Mouse (Mus musculus): ENCODE data around the gene Mrps18b.
"Not testable (repeated sequence)": the region's sequence is repeated elsewhere in the genome, so short reads cannot be mapped to it uniquely, and the experiment has no call there.

Mrps18b gene

DNA sequence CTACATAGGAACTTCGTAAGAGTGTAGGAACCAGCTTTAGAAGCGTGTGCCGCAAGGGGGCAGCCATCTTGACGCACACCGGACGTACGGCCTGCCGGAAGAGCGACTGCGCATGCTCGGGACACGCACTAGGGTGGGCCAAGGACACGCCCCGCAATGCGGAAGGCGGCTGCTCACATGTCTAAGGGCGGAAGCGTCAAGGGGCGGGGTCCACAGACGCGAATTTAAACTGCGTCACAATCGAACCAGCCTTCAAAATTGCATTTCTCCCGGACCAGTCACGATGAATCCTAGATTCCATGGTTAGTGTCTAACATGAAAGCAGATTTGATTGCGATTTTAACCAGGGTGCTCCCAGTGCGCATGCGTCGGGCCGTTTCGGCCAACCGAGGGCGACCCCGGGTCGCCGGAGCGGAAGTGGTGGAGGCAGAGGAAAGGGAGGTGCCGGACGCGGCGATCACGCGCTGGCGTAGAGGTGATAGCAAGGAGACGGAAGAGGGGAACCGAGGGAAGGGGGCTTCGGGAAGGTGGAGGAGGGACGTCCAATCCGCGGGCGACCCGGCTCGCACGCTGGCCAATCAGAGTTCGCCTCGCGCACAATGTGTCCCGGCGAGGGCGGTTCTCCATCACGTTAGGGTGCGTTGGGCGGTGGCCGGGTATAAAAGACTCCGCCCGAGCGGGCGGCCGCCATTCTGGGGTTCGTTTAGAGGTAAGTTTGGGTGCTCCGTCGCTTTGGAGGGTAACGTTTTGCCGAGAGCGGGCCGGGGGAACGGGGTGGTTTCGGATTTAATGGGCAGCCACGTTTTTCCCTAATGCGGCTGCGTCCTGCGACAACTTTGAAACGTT, at the start of gene Mrps18b, which contains the start of gene Ppp1r10:
Gene Mrps18b, minus strand, starts transcription at position 93 of the 846 bp plus-strand sequence.
Gene Ppp1r10, plus strand, starts transcription at position 138 of the 846 bp plus-strand sequence.
- peak; percentile 99 for DNase-seq (ENCODE audit: low read depth, low spot score)

DNA sequence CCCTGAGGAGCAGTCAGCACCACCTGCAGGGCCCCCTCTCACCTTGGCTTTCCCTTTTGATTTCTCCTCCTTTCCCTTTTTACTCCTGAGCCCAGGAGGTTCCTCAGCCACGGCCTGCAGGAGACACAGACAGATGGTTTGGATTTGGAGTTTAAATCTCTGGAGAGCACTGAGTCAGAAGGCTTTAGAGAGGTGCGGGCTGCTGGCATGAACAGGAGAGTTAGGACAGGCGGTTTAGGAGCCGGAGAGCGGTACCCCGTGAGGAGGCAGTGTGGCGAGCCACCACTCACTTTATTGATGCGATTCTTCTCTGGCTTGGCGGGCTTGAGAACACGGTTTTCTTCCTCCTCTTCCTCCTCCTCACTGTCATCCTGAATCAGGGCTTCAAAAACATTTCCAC, 47.1 kb upstream of the Mrps18b start:
- no peak for DNase-seq (ENCODE audit: low read depth, low spot score)

DNA sequence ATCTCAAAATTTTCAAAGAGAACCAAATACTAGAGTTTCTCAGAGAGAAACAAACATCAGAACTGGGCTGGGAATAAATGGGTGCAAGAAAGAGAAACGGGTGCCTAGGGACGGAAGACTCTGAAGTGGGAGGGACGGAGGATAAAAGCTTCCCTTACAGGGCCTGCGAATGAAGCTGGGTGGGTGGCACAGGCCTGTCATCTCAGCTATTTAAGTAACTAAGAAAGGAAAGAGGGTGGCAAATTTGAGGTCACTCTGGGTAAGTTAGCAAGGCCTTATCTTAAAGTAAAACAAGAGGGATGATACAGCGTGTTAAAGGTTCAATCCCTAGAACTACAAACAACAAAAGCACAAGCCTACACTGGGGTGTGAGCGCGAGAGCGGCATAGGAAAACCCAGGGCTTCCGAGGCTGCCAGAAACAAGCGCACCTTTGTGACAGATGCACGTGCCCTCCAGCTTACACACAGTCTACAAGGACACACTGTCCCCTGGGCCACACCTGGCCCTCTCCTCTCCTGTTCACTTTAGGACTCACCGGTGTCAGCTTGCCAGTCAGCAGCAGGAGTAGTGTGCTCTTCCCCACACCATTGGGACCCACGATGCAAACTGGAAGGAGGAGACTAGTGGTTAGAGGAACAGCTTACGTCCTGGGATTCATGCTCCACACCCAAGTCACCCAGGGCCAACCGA, 42.5 kb upstream of the Mrps18b start:
- no peak for DNase-seq (ENCODE audit: low read depth, low spot score)

DNA sequence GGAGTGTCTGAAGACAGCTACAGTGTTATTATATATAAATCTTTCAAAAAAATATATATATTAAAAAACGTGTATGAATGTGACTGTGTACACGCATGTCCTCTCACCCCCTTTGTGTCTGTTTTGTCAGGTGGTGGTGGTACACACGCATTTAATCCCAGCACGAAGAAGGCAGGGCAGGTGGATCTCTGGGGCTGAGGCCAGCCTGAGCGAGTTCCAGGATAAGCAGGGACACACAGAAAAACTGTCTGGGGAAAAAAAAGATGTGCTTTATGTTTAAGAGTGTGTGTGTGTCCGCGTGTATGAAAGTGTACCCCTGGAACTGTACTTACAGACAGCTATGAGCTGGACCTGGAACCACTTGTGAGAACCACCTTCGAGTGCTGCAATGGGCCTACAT, 38.5 kb upstream of the Mrps18b start:
- no peak for DNase-seq (ENCODE audit: low read depth, low spot score)

DNA sequence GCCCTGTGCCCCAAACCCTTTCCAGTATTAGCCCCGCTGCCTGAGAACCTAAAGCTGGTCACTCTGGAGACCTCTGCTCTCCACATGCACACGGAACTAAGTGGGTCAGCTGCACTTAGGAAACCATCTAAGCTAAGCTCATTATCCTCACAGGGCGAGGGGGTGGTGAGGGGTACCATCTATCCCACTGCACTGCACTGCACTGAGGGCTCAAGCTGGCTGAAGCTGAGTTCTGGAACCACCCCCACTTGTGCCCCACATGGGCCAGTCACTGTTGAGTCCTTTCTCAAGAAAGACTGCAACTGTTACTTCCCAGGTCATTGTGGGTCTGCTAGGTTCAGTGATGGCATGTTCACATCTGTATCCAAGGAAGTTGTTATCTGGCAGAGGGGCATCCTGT, 36.4 kb upstream of the Mrps18b start:
- not testable (repeated sequence) for DNase-seq (ENCODE audit: low read depth, low spot score)

DNA sequence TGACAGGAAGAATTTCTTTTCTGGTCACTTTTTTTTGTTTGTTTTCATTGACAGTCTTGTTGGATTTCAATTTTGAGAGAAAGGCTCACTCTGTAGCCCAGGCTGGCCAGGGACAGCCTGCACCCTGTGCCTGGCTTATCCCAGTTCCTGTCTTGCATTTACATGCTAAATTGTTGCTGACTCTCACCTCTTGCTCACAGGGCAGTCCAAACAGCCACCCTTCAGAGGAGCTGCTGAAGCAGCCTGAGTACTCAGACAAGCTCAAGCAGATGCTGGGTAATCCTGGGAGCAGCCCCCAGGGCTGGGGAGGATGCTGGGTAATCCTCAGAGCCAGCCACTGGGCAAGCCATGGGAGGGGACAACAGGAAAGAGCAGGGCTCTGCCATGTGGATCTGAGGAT, 34.8 kb upstream of the Mrps18b start:
- not testable (repeated sequence) for DNase-seq (ENCODE audit: low read depth, low spot score)

DNA sequence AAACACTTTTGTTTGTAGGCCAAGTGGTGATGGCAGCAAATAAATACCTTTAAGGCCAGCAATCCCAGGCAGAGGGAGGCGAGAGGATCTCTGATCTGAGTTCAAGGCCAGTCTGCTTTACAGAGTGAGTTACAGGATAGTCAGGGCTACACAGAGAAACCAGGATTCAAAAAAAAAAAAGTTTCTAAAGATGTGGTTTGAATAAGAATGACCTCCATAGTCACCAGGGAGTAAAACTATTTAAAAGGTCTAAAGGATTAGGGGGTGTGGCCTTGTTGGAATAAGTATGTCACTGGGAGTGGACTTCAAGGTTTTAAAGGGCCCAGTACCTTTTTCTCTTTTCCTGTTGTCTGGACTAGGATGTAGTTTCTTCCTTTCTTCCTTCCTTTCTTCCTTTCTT, 23.8 kb upstream of the Mrps18b start:
- no peak for DNase-seq (ENCODE audit: low read depth, low spot score)

DNA sequence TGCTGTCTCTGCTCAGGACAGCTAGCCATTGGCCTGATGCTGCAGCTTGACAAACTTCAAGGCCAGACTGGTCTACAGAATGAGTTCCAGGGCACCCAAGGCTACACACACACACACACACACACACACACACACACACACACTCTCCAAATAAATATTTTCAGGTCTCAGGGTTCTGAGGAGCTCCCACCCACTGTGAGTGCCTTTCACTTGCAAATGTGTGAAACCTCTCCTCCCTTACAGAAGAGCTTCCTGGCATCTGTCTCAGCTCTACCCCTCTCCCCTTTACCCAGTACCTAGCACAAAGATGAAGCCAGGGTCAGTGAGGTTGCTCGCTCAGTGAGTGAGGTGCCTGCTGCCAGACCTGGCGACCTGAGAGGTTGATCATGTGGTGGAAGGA, 22.9 kb upstream of the Mrps18b start:
- no peak for DNase-seq (ENCODE audit: low read depth, low spot score)

DNA sequence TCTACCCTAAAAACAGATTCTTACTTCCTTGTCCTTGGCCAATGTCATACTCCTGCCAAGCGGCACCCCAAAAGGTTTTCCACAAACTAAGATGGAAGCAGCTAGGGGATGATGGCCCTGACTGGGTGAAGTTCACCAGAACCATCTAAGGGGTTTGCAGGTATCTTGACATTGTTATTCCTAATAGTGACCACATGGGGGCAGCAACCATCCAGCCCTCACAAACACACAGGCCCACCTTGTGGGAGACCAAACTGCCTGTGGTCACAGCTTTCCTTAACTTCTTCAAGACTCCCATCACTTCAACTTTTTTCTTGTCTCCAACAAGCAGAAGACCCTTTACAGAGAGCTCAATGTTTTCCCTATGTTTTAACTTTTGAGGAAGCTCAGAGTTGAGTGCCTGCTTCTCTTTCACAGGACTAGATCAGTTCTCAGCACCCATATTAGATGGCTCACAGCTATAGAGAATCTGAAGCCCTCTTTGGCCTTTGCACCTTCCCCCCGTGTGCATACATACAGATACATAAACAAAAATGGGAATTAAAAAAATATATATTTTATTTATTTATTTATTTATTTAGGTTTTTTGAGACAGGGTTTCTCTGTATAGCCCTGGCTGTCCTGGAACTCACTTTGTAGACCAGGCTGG, 21.6 kb upstream of the Mrps18b start:
- no peak for DNase-seq (ENCODE audit: low read depth, low spot score)

DNA sequence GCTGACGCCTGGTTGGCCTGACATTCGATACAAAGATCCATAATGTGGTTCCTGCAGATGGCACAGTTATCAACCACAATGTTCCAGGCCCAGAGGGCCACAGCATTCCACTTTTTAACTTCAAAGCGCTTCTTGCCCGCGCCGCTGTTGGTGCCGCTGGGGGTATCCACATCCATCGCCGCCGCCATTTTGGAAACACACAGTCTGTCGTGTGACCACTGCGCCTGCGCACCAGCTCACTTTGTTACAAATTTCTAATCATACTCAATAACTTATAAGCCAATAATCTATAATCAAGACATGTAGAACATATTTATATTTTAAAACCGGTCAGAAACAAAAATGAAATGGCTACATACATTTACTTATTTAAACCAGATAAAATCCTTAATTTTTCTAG, 19.6 kb upstream of the Mrps18b start:
- not testable (repeated sequence) for DNase-seq (ENCODE audit: low read depth, low spot score)

DNA sequence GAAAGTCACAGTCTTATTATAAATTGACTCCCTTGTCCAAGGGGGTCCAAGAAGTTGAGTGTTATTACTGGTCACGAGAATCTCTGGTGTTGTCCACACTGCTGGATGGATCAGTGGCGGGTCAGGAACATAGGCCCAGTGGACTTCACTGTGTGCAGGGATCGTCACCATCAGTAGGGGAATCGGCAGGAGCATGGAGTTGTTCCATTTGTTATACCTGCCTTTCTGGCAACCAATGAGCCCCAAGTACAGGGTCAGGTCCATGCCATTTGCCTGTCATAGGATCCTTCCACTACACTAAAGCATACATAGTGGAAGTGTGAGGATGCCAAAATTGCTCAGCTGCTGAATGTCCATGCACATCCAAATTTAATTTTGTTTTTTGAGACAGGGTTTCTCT, 16.4 kb upstream of the Mrps18b start:
- no peak for DNase-seq (ENCODE audit: low read depth, low spot score)

DNA sequence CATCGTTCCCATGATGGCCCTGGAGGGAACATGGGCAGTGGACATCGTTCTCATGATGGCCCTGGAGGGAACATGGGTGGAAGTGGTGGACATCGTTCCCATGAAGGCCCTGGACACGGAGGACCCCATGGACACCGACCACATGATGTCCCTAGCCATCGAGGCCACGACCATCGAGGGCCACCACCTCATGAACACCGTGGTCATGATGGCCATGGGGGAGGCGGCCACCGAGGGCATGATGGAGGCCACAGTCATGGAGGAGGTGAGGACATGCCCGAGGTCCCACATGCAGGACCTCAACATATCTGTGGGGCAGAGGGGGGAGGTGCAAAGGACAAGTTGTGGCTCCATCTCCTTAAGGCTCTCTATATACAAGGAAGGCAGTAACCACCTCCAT, 14.4 kb upstream of the Mrps18b start:
- DNase-seq (ENCODE audit: low read depth, low spot score) = no peak

DNA sequence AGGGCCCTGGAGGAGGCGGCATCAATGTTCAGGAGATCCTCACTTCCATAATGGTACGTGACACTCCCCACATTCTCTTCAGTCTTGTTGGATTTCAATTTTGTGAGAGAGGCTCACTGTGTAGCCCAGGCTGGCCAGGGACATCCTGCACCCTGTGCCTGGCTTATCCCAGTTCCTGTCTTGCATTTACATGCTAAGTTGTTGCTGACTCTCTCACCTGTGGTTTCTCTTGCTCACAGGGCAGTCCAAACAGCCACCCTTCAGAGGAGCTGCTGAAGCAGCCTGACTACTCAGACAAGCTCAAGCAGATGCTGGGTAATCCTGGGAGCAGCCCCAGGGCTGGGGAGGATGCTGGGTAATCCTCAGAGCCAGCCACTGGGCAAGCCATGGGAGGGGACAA, 13.3 kb upstream of the Mrps18b start:
- DNase-seq (ENCODE audit: low read depth, low spot score) = no peak

DNA sequence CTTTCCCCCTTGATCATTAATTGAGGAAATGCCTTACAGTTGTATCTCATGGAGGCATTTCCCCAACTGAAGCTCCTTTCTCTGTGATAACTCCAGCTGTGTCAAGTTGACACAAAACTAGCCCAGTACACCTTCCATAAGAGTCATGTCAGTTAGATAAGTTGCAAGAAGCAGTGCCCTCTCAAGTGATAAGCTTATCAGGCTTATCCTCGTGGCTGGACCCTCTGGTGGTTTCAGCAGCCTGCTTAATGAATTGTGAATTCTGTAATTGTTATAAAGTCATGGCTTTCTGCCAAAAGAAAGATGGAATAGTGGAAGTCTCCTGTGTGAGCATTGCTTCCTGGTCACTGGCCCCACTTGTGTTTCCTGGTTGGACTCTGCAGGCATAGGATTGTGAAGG, 11.3 kb upstream of the Mrps18b start:
- no peak for DNase-seq (ENCODE audit: low read depth, low spot score)

DNA sequence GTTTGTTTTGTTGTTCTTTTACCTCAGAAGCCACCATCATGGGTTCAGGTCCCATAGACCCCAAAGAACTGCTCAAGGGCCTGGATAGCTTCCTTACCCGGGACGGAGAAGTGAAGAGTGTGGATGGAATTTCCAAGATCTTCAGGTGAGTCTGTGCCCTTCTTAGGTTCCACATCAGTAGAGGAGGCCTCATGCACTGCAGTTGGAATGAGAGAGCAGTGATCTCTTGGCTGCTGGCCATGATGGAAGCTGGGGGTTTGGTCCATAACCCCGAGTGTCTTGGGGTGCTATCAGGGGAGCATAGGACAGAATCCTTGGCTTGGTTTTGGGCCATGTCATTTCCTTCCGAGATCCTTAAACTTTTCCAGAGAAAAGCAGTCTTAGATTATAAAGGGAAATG, 7.1 kb upstream of the Mrps18b start:
- no peak for DNase-seq (ENCODE audit: low read depth, low spot score)

DNA sequence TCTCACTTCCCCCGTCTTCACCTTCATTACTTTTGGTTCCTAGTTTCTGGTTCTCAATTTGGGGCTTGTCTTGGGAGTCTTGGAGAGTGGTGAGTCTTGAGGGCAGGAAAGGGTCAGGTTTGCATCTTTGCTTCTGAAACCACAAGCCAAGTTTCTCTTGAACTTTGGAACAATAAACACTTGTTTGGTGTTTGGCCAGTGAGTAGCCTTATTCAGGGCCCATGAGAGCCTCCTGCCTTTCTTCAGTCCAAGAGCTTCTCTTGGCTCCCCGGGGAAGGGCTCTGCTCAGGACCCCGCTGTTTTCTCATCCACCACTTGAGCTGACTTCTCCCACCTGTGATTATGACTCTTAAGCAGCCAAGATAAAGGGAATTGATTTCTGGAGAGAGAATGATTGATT, 6.4 kb upstream of the Mrps18b start:
- no peak for DNase-seq (ENCODE audit: low read depth, low spot score)

DNA sequence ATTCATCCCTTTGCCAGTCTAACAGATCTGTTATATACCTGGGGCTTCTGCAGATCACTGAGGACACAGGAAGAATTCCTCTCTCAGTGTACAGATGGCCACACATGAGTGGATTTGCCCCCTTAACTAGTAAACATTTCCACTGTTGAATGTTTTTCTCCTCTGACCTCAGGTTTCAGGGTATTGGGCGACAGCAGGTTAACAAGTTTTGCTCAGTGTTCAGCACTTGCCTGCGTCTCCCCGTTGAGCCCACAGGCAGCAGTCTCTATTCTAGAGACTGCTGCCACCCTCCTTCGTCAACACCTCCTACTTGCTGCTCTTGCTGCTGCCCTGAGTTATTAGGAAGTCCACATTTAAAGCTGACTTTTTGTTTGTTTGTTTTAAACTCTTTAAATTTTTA, 5.5 kb upstream of the Mrps18b start:
- DNase-seq (ENCODE audit: low read depth, low spot score) = no peak

DNA sequence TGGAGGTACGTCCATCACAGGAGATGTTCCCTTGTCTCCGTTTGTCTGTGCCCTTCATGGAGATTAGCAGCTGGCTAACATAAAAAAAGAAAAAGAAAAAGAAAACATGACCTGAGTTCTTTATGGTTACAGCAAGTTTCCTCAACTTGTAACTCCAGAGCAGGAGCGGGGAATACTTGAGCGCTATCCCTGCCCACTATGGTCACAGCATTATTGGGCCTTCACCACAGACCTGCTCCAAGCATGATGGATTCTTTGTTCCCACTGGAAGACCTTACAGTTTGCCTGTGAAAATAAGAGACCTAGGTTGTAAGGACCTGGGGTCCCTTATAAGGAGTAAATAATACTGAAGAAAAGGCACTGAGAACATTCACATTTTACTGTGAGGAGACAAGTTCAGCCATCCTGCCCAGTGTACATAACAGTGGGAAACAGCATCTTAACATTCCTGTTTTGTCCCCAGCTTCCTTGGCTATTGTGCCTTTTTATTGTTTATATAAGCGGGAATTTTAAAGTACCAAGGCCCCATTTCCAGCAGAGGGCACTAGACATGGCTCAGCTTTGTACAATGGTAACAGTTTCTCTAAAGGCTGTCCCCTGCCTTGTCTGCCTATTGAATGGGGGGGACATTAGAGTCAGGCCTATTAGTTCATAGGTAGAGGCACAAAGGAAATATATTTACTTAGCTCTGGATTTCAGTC, 4.8 kb upstream of the Mrps18b start:
- no peak for DNase-seq (ENCODE audit: low read depth, low spot score)

DNA sequence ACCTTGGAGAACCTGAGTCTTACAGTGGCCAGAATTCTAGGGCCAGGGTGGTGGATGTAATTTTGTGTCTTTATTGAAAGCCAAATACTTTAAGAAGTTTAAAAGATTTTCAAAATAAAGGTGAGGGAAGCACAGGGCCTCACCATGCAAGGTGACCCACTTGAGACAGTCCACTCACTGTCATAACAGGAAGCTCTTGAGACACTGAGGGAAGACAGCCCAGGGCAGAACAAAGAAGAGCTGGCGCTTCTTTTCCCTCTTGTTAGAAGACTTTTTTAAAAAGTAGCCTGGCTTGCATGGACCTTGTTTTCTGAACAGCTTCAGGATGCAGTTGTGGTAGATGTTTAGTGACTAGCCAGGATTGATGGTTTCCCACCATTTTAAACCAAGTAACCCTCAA, 4.2 kb upstream of the Mrps18b start:
- no peak for DNase-seq (ENCODE audit: low read depth, low spot score)

DNA sequence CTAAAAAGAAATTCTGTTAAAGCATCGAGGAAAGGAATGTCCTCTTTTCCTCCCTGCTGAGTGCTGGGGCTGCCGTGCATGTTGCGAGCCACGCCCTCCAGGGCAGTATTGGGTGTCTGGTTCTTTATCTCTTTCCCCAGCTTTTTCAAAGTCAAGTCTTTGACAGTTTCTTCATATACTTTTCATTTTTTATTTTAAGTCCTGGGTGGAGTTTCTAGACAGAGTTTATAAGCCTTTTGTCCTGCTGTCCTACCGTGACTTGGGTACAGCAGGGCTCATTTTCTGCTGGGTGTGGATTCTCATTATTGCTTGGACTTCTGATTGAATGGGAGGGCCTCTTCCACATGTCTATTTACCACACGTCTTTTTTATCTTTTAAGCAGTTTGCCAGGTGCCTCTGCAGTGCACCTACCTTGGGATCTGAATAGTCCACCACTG, 3.7 kb upstream of the Mrps18b start:
- no peak for DNase-seq (ENCODE audit: low read depth, low spot score)

DNA sequence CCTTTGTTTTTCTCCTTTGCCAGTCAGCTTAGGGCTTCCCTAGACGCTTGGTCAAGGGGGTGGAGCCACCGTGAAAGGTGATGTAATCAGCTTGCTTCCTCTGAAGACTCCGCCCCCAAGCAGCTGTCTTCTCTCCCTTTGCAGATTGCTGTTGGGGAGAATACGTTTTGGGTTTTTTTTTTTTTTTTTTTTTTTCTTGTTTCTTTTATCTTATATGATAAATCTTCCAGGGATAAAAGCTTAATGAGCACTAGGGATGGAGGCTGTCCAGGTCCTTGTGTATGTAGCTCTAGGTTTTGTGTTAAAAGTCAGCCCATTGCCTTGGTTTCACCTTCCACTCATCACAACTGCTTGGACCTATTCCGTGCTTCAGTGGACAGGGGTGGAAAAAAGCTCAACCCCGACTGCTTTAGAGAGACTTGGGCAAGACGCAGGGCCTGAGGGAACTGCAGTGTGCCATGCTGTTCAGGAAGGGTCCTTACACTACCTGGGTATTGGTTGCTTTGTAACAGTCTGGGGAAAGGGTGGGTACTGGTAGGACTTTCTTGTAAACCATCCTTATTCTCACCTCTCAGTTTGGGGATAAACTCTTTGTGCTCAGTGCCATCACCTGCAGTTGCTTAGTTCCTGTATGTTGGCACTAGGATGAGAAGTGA, 3.0 kb upstream of the Mrps18b start:
- peak; percentile 92 for DNase-seq (ENCODE audit: low read depth, low spot score)

All from retina, adult 2 months (tissue).